Mouse (Mus musculus) MEL (cell line): Measurements from ENCODE around the gene Pkdrej. TPM values are rescaled to one million over a fixed set of nuclear protein-coding genes. Genes with fewer than 3 reads are reported as not detected.

Source experiments
- DNase-seq: peaks from one replicate; pipeline ENCODE4 v3.0.0; 2011; ENCODE audit warnings: low read depth, low spot score
- H3K27ac ChIP-seq: 2 replicates; pipeline ENCODE4 v1.5.1; 2012; ENCODE audit warnings: low read depth, mild to moderate bottlenecking, control low read depth, low read length, moderate library complexity; ENCODE audit not compliant: control insufficient read depth
- H3K27me3 ChIP-seq, 2 experiments: fragments of 150-350 bp in 1 of 2; sonication (generic) in 1 of 2; 2 replicates each; pipeline ENCODE4 v1.6.1; 2012; ENCODE audit warnings: low read length in 2 of 2, mild to moderate bottlenecking in 2 of 2, improper control_type of control experiment in 1 of 2, moderate library complexity in 1 of 2; ENCODE audit not compliant: insufficient read depth in 2 of 2, control insufficient read depth in 1 of 2
- H3K36me3 ChIP-seq, 2 experiments: 2 replicates each; pipeline ENCODE4 v1.6.1; 2012 to 2014; ENCODE audit warnings: low read length in 2 of 2, improper control_type of control experiment in 1 of 2, inconsistent platforms in 1 of 2, mild to moderate bottlenecking in 1 of 2; ENCODE audit not compliant: insufficient read depth in 2 of 2, control insufficient read depth in 1 of 2
- H3K4me1 ChIP-seq, 2 experiments: fragments of 150-350 bp in 1 of 2; sonication (generic) in 1 of 2; 2 replicates each; pipeline ENCODE4 v1.6.1; 2012; ENCODE audit warnings: low read length in 2 of 2, improper control_type of control experiment in 1 of 2, mild to moderate bottlenecking in 1 of 2; ENCODE audit not compliant: insufficient read depth in 2 of 2, control insufficient read depth in 1 of 2
- H3K4me3 ChIP-seq, 2 experiments: fragments of 150-350 bp in 1 of 2; sonication (generic) in 1 of 2; 2 replicates each; pipeline ENCODE4 v1.5.1; 2012; ENCODE audit warnings: low read depth in 2 of 2, low read length in 2 of 2, mild to moderate bottlenecking in 2 of 2, moderate library complexity in 2 of 2, control low read depth in 1 of 2, improper control_type of control experiment in 1 of 2; ENCODE audit not compliant: control insufficient read depth in 1 of 2, insufficient read depth in 1 of 2
- H3K79me2 ChIP-seq: 2 replicates; pipeline ENCODE4 v1.6.1; 2012; ENCODE audit warnings: mild to moderate bottlenecking, low read length, moderate library complexity; ENCODE audit not compliant: control insufficient read depth, poor library complexity, insufficient read depth
- H3K9ac ChIP-seq: 2 replicates; pipeline ENCODE4 v1.6.1; 2012; ENCODE audit warnings: low read depth, mild to moderate bottlenecking, control low read depth, low read length, moderate library complexity; ENCODE audit not compliant: control insufficient read depth, poor library complexity, severe bottlenecking
- H3K9me3 ChIP-seq: fragments of 150-350 bp; sonication (generic); replicated peaks from 2 replicates; pipeline ENCODE4 v1.6.1; 2012; ENCODE audit warnings: mild to moderate bottlenecking, low read length, improper control_type of control experiment, moderate library complexity; ENCODE audit not compliant: insufficient read depth
- CTCF ChIP-seq, 3 experiments: IDR thresholded peaks in 2 of 3; conservative IDR thresholded peaks in 1 of 3; 2 replicates each; pipeline ENCODE4 v1.5.1; 2011 to 2012; ENCODE audit warnings: low read length in 3 of 3, low read depth in 2 of 3, mild to moderate bottlenecking in 2 of 3, improper control_type of control experiment in 1 of 3, inconsistent platforms in 1 of 3, mixed read lengths in 1 of 3, moderate library complexity in 1 of 3; ENCODE audit not compliant: control insufficient read depth in 1 of 3, insufficient read depth in 1 of 3, poor library complexity in 1 of 3, severe bottlenecking in 1 of 3
- E2F4 ChIP-seq: IDR thresholded peaks from 2 replicates; pipeline ENCODE4 v1.6.1; 2011; ENCODE audit warnings: low read depth, low read length, improper control_type of control experiment, borderline replicate concordance
- EP300 ChIP-seq, 2 experiments: IDR thresholded peaks; 2 replicates each; pipeline ENCODE4 v1.6.1; 2011; ENCODE audit warnings: improper control_type of control experiment in 2 of 2, low read length in 2 of 2, low read depth in 1 of 2, mild to moderate bottlenecking in 1 of 2
- ETS1 ChIP-seq: IDR thresholded peaks from 2 replicates; pipeline ENCODE4 v1.6.1; 2012; ENCODE audit warnings: low read depth, mild to moderate bottlenecking, inconsistent platforms, low read length, improper control_type of control experiment, moderate library complexity
- MAFK ChIP-seq: IDR thresholded peaks from 2 replicates; pipeline ENCODE4 v1.6.1; 2011; ENCODE audit warnings: low read depth, mild to moderate bottlenecking, low read length, improper control_type of control experiment, borderline replicate concordance
- MAZ ChIP-seq: IDR thresholded peaks from 2 replicates; pipeline ENCODE4 v1.6.1; 2012; ENCODE audit warnings: low read depth, mild to moderate bottlenecking, inconsistent platforms, low read length, improper control_type of control experiment
- MYB ChIP-seq: IDR thresholded peaks from 2 replicates; pipeline ENCODE4 v1.6.1; 2011; ENCODE audit warnings: mild to moderate bottlenecking, low read depth, low read length, improper control_type of control experiment
- MYC ChIP-seq: IDR thresholded peaks from 2 replicates; pipeline ENCODE4 v1.6.1; 2011; ENCODE audit warnings: low read depth, mild to moderate bottlenecking, low read length, improper control_type of control experiment, moderate library complexity
- NRF1 ChIP-seq: IDR thresholded peaks from 2 replicates; pipeline ENCODE4 v1.6.1; 2014; ENCODE audit warnings: low read depth, mild to moderate bottlenecking, inconsistent platforms, low read length, improper control_type of control experiment, moderate library complexity; ENCODE audit not compliant: poor library complexity, insufficient read depth, severe bottlenecking
- POLR2A ChIP-seq, 2 experiments: IDR thresholded peaks; 2 replicates each; pipeline ENCODE4 v1.6.1; 2011 to 2012; ENCODE audit warnings: low read length in 2 of 2, mild to moderate bottlenecking in 2 of 2, control low read depth in 1 of 2, improper control_type of control experiment in 1 of 2, low read depth in 1 of 2, moderate library complexity in 1 of 2; ENCODE audit not compliant: control insufficient read depth in 1 of 2, insufficient read depth in 1 of 2, poor library complexity in 1 of 2
- POLR2AphosphoS2 ChIP-seq: IDR thresholded peaks from 2 replicates; pipeline ENCODE4 v1.6.1; 2011; ENCODE audit warnings: low read length, improper control_type of control experiment
- RAD21 ChIP-seq: IDR thresholded peaks from 2 replicates; pipeline ENCODE4 v1.6.1; 2011; ENCODE audit warnings: mild to moderate bottlenecking, low read depth, low read length, improper control_type of control experiment
- RCOR1 ChIP-seq: IDR thresholded peaks from 2 replicates; pipeline ENCODE4 v1.6.1; 2012; ENCODE audit warnings: low read depth, mild to moderate bottlenecking, inconsistent platforms, low read length, improper control_type of control experiment
- SIN3A ChIP-seq: IDR thresholded peaks from 2 replicates; pipeline ENCODE4 v1.6.1; 2012; ENCODE audit warnings: low read length, improper control_type of control experiment, inconsistent platforms
- SMC3 ChIP-seq: IDR thresholded peaks from 2 replicates; pipeline ENCODE4 v1.6.1; 2011; ENCODE audit warnings: low read depth, low read length, improper control_type of control experiment
- TBP ChIP-seq: IDR thresholded peaks from 2 replicates; pipeline ENCODE4 v1.8.0; 2011; ENCODE audit warnings: low read depth, low read length, improper control_type of control experiment
- TCF12 ChIP-seq: IDR thresholded peaks from 2 replicates; pipeline ENCODE4 v1.6.1; 2014; ENCODE audit warnings: low read depth, mild to moderate bottlenecking, inconsistent platforms, low read length, improper control_type of control experiment, moderate library complexity
- UBTF ChIP-seq: IDR thresholded peaks from 2 replicates; pipeline ENCODE4 v1.6.1; 2012; ENCODE audit warnings: low read depth, mild to moderate bottlenecking, inconsistent platforms, low read length, improper control_type of control experiment, moderate library complexity, borderline replicate concordance; ENCODE audit not compliant: insufficient read depth
- USF1 ChIP-seq: IDR thresholded peaks from 2 replicates; pipeline ENCODE4 v1.6.1; 2014; ENCODE audit warnings: low read depth, mild to moderate bottlenecking, inconsistent platforms, low read length, improper control_type of control experiment, moderate library complexity
- ZKSCAN1 ChIP-seq: IDR thresholded peaks from 2 replicates; pipeline ENCODE4 v1.6.1; 2012; ENCODE audit warnings: low read depth, mild to moderate bottlenecking, inconsistent platforms, low read length, improper control_type of control experiment, moderate library complexity
- ZMIZ1 ChIP-seq: IDR thresholded peaks from 2 replicates; pipeline ENCODE4 v1.6.1; 2012; ENCODE audit warnings: low read depth, mild to moderate bottlenecking, inconsistent platforms, low read length, improper control_type of control experiment, moderate library complexity
- polyA plus RNA-seq, 2 experiments: library from polyadenylated mRNA; stranded (reverse) in 1 of 2; unstranded in 1 of 2; fragments of >175 nt in 1 of 2; fragments of >200 nt in 1 of 2; gene quantifications; 2 replicates each; pipeline versions ENCODE4 v1.2.1 to v1.2.4; 2012; ENCODE audit warnings: low replicate concordance in 2 of 2, low read depth in 1 of 2; ENCODE audit not compliant: insufficient read length in 2 of 2, insufficient read depth in 1 of 2, missing spikeins in 1 of 2
- total RNA-seq: library from RNA; depleted of rRNA; stranded (reverse); fragments of 300-350 nt; gene quantifications from 2 replicates; pipeline ENCODE4 v1.2.3, GENCODE M21; 2012

Gene Pkdrej
- total and polyA plus RNA-seq, 3 experiments, result 0.27 to 0.56 TPM; not detected in 1

DNA sequence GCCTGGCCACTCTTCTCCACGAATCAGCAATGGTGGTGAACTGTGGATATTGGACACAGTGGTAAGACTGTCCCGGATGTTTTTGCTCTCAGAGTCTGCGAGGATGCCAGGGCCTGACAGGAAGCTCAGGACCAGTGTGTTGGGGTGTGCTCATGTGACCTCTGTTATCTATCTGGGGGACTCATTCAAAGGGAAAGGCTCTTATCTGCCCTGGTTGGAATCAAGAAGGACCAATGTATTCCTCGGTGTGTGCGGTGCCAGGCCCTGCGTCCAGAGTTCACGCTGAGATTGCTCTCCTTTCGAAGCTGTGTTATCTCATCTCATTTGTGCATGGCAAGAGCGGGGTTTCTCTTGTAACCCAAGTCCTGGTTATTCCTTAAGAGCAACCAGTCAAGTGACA, 47.1 kb downstream of the Pkdrej start:
- no peak for TF ChIP-seq TCF12
- TF ChIP-seq POLR2AphosphoS2, result no peak
- TF ChIP-seq MAZ, result no peak
- TF ChIP-seq NRF1, result no peak
- TF ChIP-seq USF1, result no peak
- TF ChIP-seq TBP, result no peak
- no peak for TF ChIP-seq MYC
- no peak for TF ChIP-seq E2F4
- no peak for TF ChIP-seq EP300 (IDR thresholded peaks at IDR 0.05; ENCODE audit: low read depth in 1 of 2, low read length in 2 of 2)
- TF ChIP-seq UBTF, result no peak
- TF ChIP-seq POLR2A (IDR thresholded peaks at IDR 0.05; ENCODE audit: control insufficient read depth in 1 of 2, insufficient read depth in 1 of 2, low read depth in 1 of 2, low read length in 2 of 2, poor library complexity in 1 of 2), result no peak
- no peak for TF ChIP-seq SIN3A
- TF ChIP-seq MAFK, result no peak
- Histone ChIP-seq H3K4me1 (no peaks in the 10 kb centered on the region), H3K79me2 (no peaks in the 10 kb centered on the region), H3K9ac (no peak overlapping the region), H3K9me3 (no peaks in the 10 kb centered on the region), H3K27ac (no peak overlapping the region), H3K4me3 (no peak overlapping the region), H3K36me3 (no peaks in the 10 kb centered on the region), H3K27me3 (no peaks in the 10 kb centered on the region)
- no peak for DNase-seq

DNA sequence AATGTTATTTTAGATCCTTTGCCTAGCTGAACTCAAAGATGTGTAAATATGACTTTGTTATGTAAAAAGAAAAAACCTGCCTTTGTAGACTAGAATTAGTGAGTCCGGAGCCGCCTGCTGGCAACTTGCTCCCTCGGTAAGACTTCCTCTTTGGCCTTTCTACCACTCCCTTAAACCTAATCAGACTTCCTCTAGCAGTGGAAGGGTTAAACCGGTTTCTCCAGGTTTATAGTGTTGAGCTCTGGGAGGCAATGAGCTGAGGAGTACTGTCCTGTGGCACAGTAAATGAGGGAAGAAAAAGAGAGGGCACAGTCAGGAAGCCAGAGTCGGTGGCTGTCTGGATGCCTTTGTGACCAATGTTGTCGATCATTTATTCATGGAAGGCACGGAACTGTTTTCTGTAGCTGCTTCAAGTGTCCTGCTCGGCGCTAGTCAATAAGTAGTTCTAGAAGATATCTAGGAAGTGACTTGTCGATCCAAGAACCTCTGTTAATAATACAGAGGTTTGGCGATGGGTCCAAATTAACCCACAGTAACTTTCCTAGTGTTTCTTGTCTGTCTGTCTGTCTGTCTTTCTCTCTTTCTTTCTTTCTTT, 49.3 kb downstream of the Pkdrej start:
- TF ChIP-seq RAD21 (peak; percentile 24), TCF12 (no peak), ETS1 (no peak), MYB (no peak), RCOR1 (no peak), CTCF (IDR thresholded peaks at IDR 0.05 in 2 of 3, conservative IDR thresholded peaks at IDR 0.05 in 1 of 3; ENCODE audit: control insufficient read depth in 1 of 3, insufficient read depth in 1 of 3, low read depth in 2 of 3, low read length in 3 of 3, poor library complexity in 1 of 3, severe bottlenecking in 1 of 3) (peak in 2 of 3 experiments; percentile 37 to 39; a peak in 4 of 6 replicates), USF1 (no peak), ZKSCAN1 (no peak), SMC3 (peak; percentile 53), ZMIZ1 (no peak)
- DNase-seq, result no peak
- Histone ChIP-seq H3K9ac (no peak overlapping the region), H3K4me3 (no peak overlapping the region), H3K79me2 (no peaks in the 10 kb centered on the region), H3K36me3 (no peaks in the 10 kb centered on the region), H3K4me1 (no peaks in the 10 kb centered on the region), H3K27me3 (no peaks in the 10 kb centered on the region), H3K9me3 (no peaks in the 10 kb centered on the region), H3K27ac (no peak overlapping the region)
